Mouse (Mus musculus): Measurements from ENCODE around the gene Gfap.

The Gfap gene

GRCm38 (mm10) chr11:102896641-102897040 is 4.1 kb downstream of the Gfap start:
- DNase-seq (ENCODE audit: low read depth, low spot score) = no peak

GRCm38 (mm10) chr11:102895779-102896178 is 4.9 kb downstream of the Gfap start:
- DNase-seq (ENCODE audit: low read depth, low spot score) = no peak

GRCm38 (mm10) chr11:102894716-102895115 is 6.0 kb downstream of the Gfap start:
- DNase-seq (ENCODE audit: low read depth, low spot score) = no peak

- peak; percentile 94 for DNase-seq (ENCODE audit: low read depth, low spot score)
Measured at GRCm38 (mm10) chr11:102893015-102893651, 7.6 kb downstream of the Gfap start.

GRCm38 (mm10) chr11:102890096-102890495 is 10.6 kb downstream of the Gfap start:
- DNase-seq (ENCODE audit: low read depth, low spot score) = peak; percentile 70

- DNase-seq (ENCODE audit: low read depth, low spot score) = no peak
Measured at GRCm38 (mm10) chr11:102888135-102888534, 12.6 kb downstream of the Gfap start.

- no peak for DNase-seq (ENCODE audit: low read depth, low spot score)
Measured at GRCm38 (mm10) chr11:102887433-102887832, 13.3 kb downstream of the Gfap start.

DNA sequence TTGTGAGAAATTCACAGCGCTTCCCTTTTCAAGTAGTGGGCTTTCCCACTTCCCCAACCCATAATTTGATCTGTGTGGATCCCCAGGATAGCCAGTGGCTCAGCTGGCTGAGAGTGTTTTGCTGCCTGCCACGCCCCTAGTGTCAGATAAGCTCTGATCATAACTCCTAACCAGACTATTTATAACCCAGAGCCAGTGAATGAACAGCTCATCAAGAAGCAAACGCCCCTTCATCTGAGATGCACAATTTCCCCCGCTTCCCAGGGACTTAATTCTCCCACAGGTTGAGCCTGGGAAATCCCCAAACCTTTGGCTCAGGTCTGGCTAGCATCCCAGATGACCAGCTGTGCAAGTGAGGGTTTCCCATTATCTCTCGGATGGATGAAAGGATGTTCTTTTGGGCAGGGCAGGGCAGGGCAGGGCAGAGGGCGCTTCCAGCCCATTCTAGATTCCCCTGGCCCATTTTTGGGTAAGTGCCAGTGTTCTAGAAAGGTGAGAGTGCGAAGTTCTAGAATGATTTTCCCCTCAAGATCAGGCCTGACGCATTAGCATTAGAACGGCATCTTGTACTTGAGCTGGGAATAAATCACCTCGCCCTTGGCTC is 16.0 kb downstream of the Gfap start, which contains the start of gene Fam187a:
Gene Fam187a, plus strand, starts transcription at position 554 of the 604 bp plus-strand sequence.
- DNase-seq (ENCODE audit: low read depth, low spot score) = no peak

DNA sequence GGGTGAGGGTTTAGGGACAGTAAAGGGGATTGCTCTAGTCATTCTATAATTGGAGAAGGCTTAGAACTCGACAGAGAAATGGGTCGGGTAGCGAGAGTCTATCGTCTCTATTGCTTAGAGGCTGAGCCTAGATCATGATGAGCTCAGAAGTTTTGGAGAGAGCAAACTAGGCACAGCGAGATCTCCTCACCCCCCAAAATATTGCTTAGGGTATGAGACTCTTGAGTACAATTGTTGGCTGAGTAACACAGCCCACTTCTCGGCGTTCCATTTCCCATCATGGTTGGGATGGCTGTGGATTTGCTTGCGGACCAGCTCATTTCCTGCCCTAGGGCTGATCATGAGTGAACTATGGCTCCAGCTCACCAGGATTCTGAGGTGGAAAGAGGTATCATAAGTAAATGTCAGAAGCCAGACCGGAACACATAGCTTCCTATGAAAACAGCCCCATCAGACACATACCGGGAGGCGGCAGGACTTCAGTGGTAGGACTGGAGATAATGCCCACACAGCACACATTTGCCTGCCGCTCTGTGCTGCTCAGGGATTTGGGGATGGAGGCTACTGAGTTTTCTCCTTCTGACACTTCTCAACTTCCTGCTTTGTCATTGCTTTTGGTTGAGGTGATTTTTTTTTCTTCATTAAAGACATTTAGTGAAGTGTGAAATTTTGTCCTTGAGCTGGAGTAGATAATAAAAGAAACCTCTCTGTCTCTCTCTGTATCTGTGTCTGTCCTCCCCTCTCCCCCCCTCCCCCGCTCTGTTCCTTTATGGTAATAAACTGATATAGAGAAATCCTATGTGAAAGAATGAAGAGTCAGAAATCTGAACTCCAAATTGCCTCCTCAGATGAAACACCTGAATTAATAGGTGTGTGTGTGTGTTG is 19.2 kb downstream of the Gfap start:
- DNase-seq (ENCODE audit: low read depth, low spot score) = no peak

GRCm38 (mm10) chr11:102880585-102881313 is 20.0 kb downstream of the Gfap start, which contains the start of the genes Eftud2 and Ccdc103:
Eftud2 (minus strand) TSS chr11:102880985.
Ccdc103 (plus strand) TSS chr11:102881204.
- DNase-seq (ENCODE audit: low read depth, low spot score) = peak; percentile 91

GRCm38 (mm10) chr11:102879558-102879957 is 21.2 kb downstream of the Gfap start:
- DNase-seq (ENCODE audit: low read depth, low spot score) = no peak

DNA sequence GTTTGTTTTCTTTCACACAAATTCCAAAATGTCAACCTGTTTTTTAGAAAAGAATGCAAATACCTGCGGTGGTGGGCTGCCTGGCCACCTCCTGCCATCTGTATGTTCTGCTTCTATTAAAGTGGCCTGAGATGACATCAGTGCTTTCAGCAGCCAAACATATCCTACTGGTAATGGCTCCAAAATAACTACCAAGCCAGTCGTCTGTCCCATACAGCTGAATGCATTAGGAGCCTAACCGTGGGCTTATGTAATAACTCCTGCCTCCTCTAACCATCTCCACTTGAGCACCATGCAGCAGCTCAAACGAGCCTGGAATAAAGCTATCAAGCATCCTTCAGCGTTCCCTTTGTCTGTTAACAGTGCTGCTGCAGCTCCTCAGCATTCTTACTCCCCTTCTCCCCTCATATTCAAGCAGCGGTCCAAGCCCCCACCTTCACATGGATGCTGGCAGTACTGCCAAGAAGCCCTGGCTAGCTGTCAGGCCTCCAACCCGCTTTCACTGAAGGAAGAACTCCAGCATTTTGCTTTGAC is 25.8 kb downstream of the Gfap start:
- DNase-seq (ENCODE audit: low read depth, low spot score) = no peak

DNA sequence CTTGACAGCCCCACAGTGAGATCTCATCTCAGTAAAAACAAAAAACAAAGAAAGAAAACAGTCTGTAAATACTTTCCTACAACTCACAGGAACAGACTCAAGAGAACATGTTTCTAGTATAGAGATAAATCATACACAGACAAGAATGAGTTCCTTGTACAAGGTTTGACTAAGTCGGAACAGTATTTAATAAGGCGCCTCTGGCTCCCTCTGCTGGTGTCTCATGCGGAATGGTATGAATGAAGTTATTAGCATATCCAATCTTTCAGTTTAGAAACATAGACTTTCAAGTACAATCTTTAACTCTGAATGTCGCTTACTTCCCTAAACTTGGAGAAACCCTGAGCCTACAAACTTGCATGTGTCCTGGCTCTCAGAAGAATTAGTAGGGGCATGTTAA is 36.4 kb downstream of the Gfap start:
- peak; percentile 59 for DNase-seq (ENCODE audit: low read depth, low spot score)

GRCm38 (mm10) chr11:102859933-102860332 is 40.8 kb downstream of the Gfap start:
- DNase-seq (ENCODE audit: low read depth, low spot score) = no peak

DNA sequence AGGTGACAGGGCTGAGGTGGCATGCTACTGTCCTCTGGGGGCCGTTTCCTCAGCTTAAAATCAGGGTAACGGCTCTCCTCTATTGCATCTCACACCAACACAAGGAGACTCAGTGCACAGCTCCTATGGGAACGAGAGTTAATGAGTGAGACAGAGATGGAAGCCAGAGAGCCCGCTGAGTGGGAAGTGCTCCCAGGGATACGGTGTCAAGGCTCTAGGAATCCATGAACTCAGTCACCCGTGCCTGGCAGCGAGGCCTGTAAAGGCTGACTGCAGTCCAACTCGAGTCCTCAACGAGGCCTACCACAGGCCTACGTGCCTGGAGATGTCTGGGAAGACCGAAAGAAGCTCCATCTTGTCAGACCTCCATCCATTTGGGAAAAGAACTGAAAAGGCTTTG is 41.8 kb downstream of the Gfap start:
- no peak for DNase-seq (ENCODE audit: low read depth, low spot score)

DNA sequence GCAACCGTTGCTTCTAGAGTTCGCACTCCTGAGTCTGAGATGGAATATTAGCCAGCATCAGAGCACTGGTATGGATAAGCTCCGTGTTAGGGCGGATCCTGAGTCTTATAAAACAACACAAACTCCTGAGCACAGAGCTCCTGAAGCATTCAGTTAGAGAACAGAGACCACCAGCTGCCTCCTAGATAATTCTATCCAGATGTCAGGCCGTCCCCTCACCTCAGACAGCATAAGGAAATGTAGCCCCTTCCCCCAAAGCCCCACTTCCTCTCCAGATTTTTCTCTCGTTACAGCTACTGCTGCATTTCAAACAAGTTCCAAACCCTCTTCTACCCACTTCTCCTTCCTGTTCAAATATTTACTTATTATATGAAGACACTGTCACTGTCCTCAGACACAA is 44.8 kb downstream of the Gfap start:
- DNase-seq (ENCODE audit: low read depth, low spot score) = no peak

DNA sequence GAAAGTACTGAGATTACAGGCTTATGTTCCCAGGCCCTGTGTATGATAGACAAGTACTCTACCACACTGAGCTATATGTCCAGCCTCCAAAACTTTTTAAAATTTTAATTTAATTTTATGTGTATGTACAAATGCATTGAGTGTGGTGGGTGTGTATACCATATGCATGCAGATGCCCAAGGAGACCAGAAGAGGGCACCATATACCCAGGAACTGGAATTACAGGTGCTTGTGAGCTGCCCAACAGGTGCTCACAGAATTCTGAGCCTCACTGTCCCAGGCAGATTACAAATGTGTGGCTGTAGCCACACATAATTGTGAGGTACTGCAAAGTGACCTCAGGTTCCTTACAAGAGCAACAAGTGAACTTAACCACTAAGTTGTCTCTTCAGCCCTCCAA is 47.0 kb downstream of the Gfap start:
- peak; percentile 64 for DNase-seq (ENCODE audit: low read depth, low spot score)

DNA sequence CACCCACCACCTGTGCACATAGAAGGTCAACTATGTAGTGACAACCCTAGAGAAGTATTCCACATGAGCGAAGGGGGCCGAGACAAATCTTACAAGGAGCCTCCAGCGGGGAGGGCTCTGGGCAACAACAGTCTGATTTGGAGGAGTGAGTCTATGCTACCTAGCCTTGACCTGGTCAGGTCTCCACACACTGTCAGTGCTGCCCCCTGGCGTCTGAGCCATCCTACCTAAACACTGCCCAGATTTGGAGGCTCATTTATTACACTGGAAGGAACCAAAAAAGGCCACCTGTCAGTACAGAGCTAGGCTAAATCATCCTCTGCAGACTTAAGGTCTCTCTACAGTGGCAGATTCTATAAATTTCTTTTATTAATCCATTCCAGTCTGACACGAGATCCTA is 48.8 kb downstream of the Gfap start:
- DNase-seq (ENCODE audit: low read depth, low spot score) = peak; percentile 81

DNA sequence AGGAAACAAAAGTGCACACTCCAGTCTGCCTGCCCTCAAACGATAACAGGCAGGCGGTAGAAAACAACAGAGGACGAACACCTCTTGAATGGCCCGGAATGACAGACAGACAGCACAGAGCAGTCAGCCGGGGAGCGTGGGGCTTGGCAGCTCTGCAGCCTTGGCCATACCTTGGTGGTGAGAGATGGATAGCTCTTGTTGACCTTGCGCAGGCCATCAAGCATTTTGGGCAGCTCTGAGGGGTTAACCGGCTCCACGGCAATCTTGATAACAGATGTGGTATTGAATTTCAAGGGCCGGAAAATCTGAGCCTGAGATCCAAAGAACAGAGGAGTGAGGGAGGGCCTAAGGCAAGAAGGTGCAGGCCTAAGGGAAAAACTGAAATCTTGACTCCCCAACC is 54.8 kb downstream of the Gfap start:
- no peak for DNase-seq (ENCODE audit: low read depth, low spot score)

GRCm38 (mm10) chr11:102838616-102839150 is 62.0 kb downstream of the Gfap start:
- no peak for DNase-seq (ENCODE audit: low read depth, low spot score)

DNA sequence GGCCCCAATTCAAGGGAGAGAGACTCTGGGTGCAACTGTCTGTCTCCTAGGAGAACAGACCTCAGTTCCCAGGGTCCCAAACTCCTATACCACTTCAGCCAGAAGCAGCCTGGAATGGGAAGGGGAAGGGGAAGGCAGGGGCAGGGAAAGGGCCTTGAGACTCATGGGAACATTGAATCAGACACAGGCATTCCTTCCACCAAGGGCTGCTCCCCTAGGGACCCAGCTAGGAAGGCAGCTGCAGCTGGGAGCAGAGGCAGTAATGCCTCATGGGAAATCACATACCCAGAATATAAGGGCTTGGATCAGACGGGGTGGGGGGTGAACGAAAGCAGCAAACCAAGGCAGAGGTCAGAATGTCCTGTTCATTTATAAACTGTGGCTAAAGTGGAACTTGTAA is 62.6 kb downstream of the Gfap start:
- DNase-seq (ENCODE audit: low read depth, low spot score) = no peak

All from ES-CJ7 (cell line).